Mouse (Mus musculus): ENCODE measurements around the gene Dync1i1.
A peak's percentile ranks its signal among the peaks of the same experiment; 100 is the strongest.

Dync1i1 gene

DNA sequence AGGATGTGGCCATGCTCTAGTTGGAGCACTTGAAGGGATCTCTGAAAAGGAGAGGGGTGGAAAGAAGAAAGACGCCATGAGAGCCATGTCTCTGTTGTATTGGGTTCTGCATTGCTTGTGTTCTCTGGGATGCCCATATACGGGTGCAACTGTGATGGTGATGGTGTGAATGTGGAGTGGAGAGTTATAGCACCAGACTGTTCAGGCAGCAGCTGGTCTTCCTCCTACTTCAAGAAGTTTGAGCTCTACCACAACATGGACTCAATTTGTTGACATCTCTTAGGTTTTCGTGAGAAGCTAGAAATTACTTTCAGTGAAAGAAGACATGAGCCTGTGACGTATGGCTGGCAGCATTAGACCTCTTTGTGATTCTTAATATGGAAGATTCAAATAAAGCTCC, 44.8 kb downstream of the Dync1i1 start:
- no peak for DNase-seq (ENCODE audit: low read depth, low spot score)

GRCm38 (mm10) chr6:5775461-5775860, 50.0 kb downstream of the Dync1i1 start:
- DNase-seq (ENCODE audit: low read depth, low spot score) = no peak

- DNase-seq (ENCODE audit: low read depth, low spot score) = no peak
Measured at GRCm38 (mm10) chr6:5781752-5782151, 56.3 kb downstream of the Dync1i1 start.

DNA sequence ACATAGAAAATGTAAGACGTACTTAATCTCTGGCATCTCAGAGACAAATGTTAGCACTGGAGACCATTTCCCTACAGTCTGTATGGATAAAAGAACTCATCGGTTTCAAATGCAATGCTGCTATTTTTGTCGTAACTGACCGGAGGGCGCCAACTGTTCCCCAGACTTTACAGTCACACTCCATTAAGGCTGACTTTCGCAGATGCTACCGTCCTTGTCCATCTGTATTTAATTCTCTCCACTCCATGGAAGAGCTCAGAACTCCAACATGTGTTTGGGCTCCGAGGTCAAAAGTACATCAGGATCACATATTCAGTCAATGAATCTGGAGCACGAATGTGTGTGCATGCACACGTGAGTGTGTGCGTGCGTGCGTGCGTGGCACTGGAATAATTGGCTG, 58.4 kb downstream of the Dync1i1 start:
- DNase-seq (ENCODE audit: low read depth, low spot score) = no peak

GRCm38 (mm10) chr6:5790607-5791006, 65.2 kb downstream of the Dync1i1 start:
- DNase-seq (ENCODE audit: low read depth, low spot score) = no peak

GRCm38 (mm10) chr6:5794106-5794753, 68.8 kb downstream of the Dync1i1 start:
- no peak for DNase-seq (ENCODE audit: low read depth, low spot score)

DNA sequence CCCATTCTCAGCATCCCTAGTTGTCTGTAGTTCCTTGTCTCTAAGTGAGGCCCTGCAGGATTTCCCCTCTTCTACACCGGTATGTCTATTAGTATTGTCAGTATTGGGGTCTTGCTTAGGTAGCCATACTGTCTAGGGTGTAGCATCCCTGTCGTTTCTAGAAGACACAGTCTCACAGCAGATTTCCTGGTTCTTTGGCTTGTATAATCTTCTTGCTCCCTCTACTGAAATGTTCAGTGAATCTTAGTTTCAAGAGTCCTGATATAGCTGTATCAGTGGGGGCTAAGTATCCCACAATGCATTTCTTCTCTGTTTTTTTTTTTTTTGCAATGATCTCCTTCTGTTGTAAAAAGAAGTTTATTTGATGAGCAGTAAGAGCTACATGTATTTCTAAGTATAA, 69.9 kb downstream of the Dync1i1 start:
- no peak for DNase-seq (ENCODE audit: low read depth, low spot score)

DNA sequence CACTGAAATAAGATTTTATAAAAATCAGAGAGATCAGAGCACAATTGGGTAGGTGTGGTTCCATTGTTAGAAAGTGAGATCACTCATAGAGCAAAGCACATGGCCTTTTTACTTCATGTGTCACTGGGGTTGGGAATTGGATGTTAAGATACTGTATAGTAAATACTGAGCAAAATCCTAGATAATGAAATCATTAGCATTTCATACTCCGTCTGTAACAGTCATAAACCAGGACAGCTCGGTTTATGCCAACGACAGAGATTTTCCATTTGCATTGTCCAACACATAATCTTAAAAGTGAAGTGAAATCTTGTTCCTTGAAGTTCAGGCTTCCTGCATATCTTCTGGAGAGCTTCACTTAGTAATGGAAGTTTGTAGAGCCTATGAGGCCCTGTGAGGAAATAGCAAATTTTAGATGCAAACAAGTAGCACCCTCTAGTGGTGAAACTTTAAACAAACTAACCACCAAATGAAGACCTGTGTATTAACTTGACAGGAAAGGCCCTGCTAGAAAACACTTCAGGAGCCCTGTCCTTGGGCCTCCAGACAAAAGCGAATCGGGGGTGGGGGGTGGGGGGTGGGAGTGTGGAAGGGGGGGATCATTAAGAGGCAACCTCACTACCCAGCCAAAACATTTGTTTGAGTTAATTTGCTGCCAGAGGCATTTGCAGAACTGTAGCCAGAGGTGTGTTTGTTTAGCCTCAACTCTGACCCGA, 76.8 kb downstream of the Dync1i1 start:
- DNase-seq (ENCODE audit: low read depth, low spot score) = peak; percentile 17

- DNase-seq (ENCODE audit: low read depth, low spot score) = no peak
Measured at GRCm38 (mm10) chr6:5802840-5803491, 77.5 kb downstream of the Dync1i1 start.

- no peak for DNase-seq (ENCODE audit: low read depth, low spot score)
Measured at GRCm38 (mm10) chr6:5808008-5808421, 82.6 kb downstream of the Dync1i1 start.

GRCm38 (mm10) chr6:5812076-5812475, 86.6 kb downstream of the Dync1i1 start:
- no peak for DNase-seq (ENCODE audit: low read depth, low spot score)

DNA sequence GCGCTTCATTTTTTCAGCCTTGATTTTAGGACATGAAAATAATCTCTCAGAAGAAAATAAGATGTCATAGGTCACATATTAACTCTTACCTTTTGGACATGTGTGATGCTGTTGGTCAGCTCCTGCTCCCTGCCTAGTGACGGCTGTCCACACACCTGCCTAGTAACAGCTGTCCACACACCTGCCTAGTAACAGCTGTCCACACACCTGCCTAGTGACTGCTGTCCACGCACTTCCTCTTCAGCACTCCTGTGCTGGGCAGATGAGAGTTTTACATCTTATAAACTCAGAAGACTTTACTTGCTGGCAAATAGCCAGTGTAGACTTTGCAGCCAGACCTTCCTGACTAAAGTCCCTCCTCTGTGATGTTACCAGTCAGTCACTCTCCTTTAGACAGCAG, 94.2 kb downstream of the Dync1i1 start:
- no peak for DNase-seq (ENCODE audit: low read depth, low spot score)

DNA sequence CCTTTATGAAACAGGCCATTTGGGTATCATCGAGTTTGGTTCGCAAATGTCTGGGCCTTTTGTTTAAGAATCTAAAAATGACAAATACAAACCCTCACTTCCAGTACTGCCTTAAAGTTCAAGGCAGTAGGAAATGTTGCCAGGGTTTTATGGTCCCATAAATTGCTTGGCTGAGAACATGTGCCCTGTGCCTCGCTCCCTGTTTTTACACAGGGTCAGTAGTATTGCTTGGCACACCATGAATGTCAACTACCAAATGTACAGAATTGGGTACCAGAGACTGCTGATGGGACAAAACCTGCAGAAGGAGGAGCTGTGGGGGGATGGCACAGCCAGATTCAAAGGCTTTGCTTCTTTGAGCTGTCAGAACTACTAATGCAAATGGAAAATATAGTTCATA, 100.0 kb downstream of the Dync1i1 start:
- DNase-seq (ENCODE audit: low read depth, low spot score) = no peak

GRCm38 (mm10) chr6:5827064-5827463, 101.6 kb downstream of the Dync1i1 start:
- no peak for DNase-seq (ENCODE audit: low read depth, low spot score)

DNA sequence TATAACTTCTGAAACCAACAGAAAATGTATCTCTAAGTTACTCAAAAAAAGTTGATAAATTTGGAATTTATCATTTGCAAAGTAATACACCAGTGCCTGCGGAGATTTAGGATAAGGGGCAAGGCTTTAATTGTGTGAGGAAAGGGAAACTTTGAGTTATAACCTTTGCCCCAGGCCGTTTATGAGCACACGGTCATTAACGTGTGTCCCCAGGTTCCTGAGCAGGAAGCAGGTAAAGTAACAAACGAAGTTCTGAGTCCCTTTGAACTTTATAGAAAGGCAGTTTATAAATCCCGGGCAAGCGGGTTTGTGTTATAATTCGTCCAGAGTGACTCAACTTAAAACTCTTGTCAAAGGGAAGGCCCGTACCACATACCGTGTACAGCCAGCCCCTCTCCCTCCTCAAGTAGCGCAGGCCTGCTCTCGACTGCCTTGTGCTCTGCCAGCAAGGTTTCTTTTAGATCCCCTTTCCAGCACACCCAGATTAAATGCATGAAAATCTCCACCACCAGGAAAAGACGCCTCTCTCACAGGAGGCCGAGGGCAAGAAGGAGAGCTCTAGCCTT, 103.1 kb downstream of the Dync1i1 start:
- DNase-seq (ENCODE audit: low read depth, low spot score) = no peak

- DNase-seq (ENCODE audit: low read depth, low spot score) = no peak
Measured at GRCm38 (mm10) chr6:5829148-5829547, 103.7 kb downstream of the Dync1i1 start.

DNA sequence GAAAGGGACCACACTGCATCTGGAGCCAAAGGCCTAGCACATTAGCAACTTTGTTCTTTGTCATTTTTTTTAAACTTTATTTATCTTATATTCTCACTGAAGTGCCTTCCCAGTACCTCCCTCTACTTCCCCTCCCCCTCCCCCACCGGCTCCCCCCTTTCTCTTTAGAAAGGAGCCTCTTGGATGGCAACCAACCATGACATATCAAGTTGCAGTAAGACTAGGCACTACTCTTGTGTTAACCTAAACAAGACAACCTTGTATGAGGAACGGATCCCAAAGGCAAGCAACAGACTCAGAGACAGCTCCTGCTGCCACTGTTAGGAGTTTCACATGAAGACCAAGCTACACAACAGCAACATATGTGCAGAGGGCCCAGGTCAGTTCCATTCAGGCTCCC, 105.3 kb downstream of the Dync1i1 start:
- no peak for DNase-seq (ENCODE audit: low read depth, low spot score)

- DNase-seq (ENCODE audit: low read depth, low spot score) = no peak
Measured at GRCm38 (mm10) chr6:5831233-5831632, 105.8 kb downstream of the Dync1i1 start.

- no peak for DNase-seq (ENCODE audit: low read depth, low spot score)
Measured at GRCm38 (mm10) chr6:5832838-5833237, 107.4 kb downstream of the Dync1i1 start.

DNA sequence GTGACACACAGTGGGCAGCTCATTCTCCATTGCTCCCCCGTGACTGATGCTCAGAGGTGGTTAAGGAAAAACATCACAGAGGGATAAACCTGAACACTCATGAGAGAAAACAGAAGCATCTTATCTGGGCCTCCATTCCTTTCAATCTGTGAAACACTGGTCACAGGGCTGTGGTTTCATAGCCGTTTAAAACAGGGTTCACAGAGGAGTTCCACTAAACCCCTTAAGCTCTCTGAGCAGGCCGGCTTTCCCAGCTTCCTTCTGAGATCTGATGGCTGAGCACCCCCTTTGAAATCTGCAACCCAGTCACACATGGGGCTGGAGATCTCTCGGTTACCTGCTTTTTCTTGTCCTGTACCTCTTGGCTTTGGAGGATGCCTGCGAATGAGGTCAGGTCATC, 117.0 kb downstream of the Dync1i1 start:
- DNase-seq (ENCODE audit: low read depth, low spot score) = no peak

DNA sequence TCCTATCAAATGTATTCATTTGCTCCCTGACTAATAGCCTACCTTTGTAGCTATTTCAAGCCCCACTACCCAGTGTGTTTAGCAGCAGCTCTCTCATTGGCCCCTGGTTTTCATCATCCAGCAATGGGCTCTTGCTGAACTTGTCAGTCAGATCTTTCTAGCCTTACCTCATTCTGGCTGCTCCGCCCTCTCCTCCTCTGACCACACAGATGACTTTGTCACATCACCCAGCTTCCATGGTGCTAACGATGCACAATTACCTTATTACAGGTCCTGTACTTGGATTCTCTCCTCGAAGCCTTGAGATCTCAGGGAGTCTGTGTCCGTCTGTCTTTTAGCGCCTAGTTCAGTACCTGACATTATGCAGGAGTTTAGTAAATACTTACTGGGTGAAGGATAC, 120.7 kb downstream of the Dync1i1 start:
- no peak for DNase-seq (ENCODE audit: low read depth, low spot score)

DNA sequence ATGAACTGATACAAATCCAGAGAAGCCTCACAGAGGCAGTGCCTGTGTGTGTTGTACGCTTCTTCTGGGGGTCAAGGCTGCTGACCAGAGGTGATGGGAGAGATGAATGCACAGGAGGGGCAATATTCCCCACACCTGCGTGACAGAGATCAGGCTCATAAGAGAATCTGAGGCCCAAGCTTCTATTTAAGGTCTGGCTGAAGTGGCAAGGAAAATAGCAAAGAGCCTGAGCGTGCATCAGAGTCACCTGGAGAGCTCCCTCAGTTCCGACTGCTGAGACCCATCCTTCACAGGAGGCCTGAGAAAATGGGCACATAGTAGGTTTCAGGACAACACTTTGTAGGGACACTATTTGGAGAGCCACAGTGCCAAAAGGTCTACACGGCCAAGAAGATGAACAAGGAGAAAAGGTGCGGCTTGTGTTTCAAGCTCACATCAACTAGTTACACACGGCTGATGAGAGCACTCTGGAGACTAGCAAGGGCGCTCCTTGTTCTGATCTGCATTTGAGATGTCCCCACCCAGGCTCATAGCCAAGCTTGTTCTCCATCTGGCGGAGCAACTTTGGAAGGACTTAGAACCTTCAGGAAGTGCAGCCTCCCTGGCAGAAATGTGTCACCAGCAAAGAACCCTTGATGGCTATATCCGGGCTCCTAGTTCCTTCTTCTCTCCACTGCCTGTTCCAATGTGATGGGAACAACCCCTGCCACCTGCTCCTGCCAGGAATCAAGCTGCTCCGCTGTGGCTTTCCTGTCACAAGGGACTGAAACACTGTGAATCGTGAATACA, 128.8 kb downstream of the Dync1i1 start:
- DNase-seq (ENCODE audit: low read depth, low spot score) = no peak

Measured in skeletal muscle tissue, adult 2 months (tissue).